Mouse (Mus musculus): Measurements from ENCODE around the gene Ctsd. TPM values are rescaled to one million over a fixed set of nuclear protein-coding genes. Genes with fewer than 3 reads are reported as not detected.

The Ctsd gene
- polyA plus RNA-seq, 1 experiment = 921 TPM

DNA sequence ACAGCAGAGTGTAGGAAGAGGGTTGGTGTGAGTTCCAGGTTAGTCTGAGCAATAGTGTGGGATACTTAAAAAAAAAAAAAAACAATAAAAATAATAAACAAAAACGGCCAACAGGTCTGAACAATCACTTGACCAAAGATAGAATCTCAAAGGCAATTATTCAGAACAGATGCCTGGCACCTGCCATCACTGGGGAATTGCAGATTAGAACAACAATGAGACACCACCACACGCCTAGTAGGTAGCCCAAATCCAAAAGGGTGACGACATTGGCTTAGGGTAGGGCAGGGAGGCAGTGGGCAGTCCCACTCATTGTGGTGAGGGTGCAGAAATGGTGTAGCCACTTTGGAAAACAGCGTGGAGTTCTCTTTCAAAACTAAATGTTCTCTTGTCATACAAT lies 3.8 kb upstream of the Ctsd start:
- H3K4me3 ChIP-seq (replicated peaks; ENCODE audit: extremely low read depth, low read depth, low read length) = no peak overlapping the region
- WGBS = 52% methylated on average over 4 of the region's 4 CpGs
- TF ChIP-seq CTCF (IDR thresholded peaks at IDR 0.05; ENCODE audit: insufficient read depth, low read length) (no peak), POLR2A (IDR thresholded peaks at IDR 0.05; ENCODE audit: borderline replicate concordance, extremely low read depth, low read depth, low read length) (no peak)
- DNase-seq = no peak
- H3K4me1 ChIP-seq (ENCODE audit: control insufficient read depth, insufficient read depth, low read length) = peaks cover 11% of the 10 kb centered on the region

DNA sequence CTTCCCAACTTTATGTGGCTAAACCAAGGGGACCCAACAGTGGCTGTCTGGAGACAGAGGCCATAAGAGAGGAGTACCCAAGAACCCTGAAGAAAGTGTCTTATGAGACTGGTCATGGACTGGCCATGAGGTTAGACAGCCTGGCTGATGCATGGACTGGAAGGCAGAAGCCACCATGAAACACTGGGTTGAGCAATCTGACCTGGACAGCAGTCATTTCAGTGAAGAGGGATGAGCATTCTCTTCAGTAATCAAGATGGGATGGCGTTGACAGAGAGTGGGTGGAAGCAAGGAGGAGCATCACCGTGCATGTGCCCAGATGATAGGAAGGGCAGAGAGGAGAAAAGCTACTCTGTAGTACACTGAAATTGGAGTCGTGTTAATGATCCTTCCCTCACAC lies 3.3 kb upstream of the Ctsd start:
- 75% methylated on average over 3 of the region's 3 CpGs for WGBS
- TF ChIP-seq POLR2A (IDR thresholded peaks at IDR 0.05; ENCODE audit: borderline replicate concordance, extremely low read depth, low read depth, low read length) = no peak
- no peak for TF ChIP-seq CTCF (IDR thresholded peaks at IDR 0.05; ENCODE audit: insufficient read depth, low read length)
- no peak for DNase-seq
- Histone ChIP-seq H3K4me1 (ENCODE audit: control insufficient read depth, insufficient read depth, low read length) (peaks cover 14% of the 10 kb centered on the region), H3K4me3 (replicated peaks; ENCODE audit: extremely low read depth, low read depth, low read length) (no peak overlapping the region)

DNA sequence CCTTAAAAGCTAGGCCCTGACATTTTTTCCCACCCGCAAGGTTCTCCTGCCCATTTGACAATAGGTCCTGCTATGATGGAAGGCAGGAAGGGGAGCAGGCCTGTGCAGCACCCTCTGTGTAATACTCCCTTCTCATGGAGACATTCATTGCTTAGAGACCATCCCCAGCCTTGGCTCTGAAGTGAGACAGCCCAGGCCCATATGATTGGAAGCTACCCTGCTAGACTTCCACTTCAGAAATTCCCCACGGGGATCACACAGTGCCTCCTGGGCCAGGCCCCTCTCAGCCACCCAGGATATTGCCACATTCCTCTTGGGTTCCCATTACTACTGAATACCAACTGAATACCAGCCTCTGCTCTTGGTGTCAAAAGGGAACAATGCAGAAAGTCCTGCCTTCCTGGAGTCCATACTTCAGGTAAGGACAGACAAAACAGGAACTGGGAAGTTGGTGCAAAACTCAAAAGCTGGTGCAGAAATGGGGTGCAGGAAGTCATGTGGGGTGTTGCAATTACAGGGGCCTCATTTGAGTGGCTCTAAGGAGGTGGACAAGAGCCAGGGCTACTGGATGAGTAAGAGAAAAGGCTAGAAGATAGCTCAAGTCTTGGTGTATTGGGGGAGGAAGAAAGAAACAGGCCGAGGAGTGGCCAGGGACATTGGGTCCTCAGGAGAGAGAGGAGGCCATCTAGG lies 2.3 kb upstream of the Ctsd start:
- H3K4me3 ChIP-seq (replicated peaks; ENCODE audit: extremely low read depth, low read depth, low read length) = no peak overlapping the region
- no peak for TF ChIP-seq CTCF (IDR thresholded peaks at IDR 0.05; ENCODE audit: insufficient read depth, low read length)
- TF ChIP-seq POLR2A (IDR thresholded peaks at IDR 0.05; ENCODE audit: borderline replicate concordance, extremely low read depth, low read depth, low read length) = no peak
- DNase-seq = no peak
- peaks cover 19% of the 10 kb centered on the region for H3K4me1 ChIP-seq (ENCODE audit: control insufficient read depth, insufficient read depth, low read length)
- 81% methylated on average over 3 of the region's 3 CpGs for WGBS

DNA sequence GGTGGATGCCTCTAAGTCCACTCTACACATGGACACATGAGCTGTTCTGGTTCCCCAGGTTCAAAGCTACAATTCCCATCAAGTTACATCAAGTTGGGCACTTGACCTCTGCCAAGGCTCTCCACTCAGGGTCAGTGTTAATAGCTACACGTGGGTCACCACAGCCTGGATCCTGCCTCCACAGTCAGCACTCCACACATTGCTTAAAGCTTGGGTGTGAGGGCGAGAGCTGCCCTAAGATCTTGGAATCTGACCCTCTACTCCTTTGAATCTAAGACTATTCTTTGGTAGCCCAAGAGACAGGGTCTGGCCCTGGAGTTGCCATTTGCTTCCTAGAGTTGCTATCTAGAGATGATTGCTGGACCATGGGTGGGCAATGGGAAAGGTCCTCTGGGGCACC lies 902 bp upstream of the Ctsd start:
- WGBS = 93% methylated on average over 2 of the region's 2 CpGs
- no peak for DNase-seq
- TF ChIP-seq POLR2A (IDR thresholded peaks at IDR 0.05; ENCODE audit: borderline replicate concordance, extremely low read depth, low read depth, low read length) (no peak), CTCF (IDR thresholded peaks at IDR 0.05; ENCODE audit: insufficient read depth, low read length) (no peak)

DNA sequence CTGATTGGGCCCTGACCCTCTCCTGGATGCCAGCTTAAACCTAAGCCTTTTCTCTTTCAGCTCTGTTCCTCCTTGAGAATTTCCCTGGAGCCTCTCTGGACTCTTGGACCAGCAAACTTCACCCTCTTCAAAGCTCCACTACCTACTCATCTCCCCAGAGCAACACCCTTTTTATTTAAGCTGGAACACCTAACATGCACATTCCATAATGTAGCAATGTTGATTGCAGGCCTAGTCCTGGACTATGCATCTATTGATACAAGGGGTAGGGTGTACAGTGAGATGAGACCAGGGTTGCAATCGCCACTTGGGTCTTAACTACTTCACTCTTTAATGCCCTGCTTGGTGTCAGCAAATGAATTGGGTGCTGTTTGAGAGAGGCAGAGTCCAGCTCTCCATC lies 360 bp upstream of the Ctsd start:
- peak overlapping the region; percentile 45 for H3K4me3 ChIP-seq (replicated peaks; ENCODE audit: extremely low read depth, low read depth, low read length)
- 88% methylated on average over 1 of the region's 1 CpGs for WGBS
- no peak for TF ChIP-seq CTCF (IDR thresholded peaks at IDR 0.05; ENCODE audit: insufficient read depth, low read length)
- no peak for TF ChIP-seq POLR2A (IDR thresholded peaks at IDR 0.05; ENCODE audit: borderline replicate concordance, extremely low read depth, low read depth, low read length)
- peaks cover 9% of the 10 kb centered on the region for H3K4me1 ChIP-seq (ENCODE audit: control insufficient read depth, insufficient read depth, low read length)
- no peak for DNase-seq

More for the DNA sequence above, 902 bp upstream of the Ctsd start:
- H3K4me3 ChIP-seq (replicated peaks; ENCODE audit: extremely low read depth, low read depth, low read length) = no peak overlapping the region
- H3K4me1 ChIP-seq (ENCODE audit: control insufficient read depth, insufficient read depth, low read length) = peaks cover 12% of the 10 kb centered on the region

DNA sequence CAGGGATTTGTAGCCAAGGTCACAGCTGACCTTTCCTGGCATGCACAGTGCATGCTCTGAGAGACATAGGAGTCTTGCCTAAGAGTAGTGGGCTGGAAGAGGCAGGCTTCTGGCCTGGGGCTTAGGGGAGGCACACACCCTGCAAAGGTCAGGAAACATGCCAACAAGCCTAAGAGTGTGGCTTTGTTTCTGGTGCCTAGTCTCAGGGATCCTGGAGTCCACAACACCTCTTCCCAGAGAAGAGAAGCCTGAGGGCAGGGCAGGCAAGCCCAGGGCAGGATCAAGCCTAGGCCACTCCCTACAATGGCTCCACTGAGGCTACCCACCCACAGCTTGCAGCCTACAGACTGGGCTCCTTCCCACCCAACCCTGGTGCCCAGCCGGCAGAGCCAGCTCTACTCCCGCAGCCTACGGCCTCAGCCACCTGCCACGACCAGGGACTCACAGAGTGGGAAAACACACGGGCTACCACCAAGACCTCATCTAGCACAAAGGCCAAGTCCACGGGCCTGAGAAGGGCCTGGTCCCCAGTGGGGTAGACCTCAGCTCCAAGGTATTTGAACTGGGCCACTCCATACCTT lies 1.1 kb downstream of the Ctsd start:
- Histone ChIP-seq H3K4me3 (replicated peaks; ENCODE audit: extremely low read depth, low read depth, low read length) (peak overlapping the region; percentile 94), H3K4me1 (ENCODE audit: control insufficient read depth, insufficient read depth, low read length) (peaks cover 9% of the 10 kb centered on the region)
- TF ChIP-seq POLR2A (IDR thresholded peaks at IDR 0.05; ENCODE audit: borderline replicate concordance, extremely low read depth, low read depth, low read length) (no peak), CTCF (IDR thresholded peaks at IDR 0.05; ENCODE audit: insufficient read depth, low read length) (no peak)
- 22% methylated on average over 6 of the region's 6 CpGs for WGBS
- DNase-seq = no peak

DNA sequence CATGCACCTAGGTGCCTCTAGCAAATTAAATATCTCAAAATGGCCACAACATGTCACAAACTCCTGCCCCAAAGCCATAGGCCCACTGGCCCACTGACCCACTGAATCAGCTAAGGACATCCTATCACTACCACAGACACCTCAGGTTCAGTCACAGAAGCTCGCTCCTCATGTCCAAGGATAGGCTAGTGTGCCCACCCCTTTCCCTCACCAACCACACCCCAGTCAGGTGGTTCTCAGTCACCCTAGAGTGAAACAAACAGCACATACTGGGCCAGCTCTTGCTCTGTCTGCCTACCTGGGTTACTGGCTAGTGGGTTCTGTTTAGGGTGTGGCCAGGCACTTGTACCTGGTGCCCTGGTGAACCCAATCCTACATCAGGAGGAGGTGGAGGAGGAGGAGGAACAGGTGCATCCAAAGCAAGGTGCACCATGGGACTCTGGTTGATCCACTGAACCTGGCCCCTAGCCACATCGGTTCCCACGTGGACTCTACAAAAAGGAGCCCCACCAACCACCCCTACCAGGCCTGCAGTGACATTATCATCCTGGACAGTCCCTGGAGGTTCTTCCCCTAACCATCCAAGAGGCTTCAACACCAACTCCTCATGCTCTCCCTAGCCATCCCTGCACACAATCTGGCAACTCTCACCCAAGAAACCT lies 2.0 kb downstream of the Ctsd start:
- 68% methylated on average over 3 of the region's 3 CpGs for WGBS
- H3K4me3 ChIP-seq (replicated peaks; ENCODE audit: extremely low read depth, low read depth, low read length) = peak overlapping the region; percentile 21
- DNase-seq = no peak
- no peak for TF ChIP-seq CTCF (IDR thresholded peaks at IDR 0.05; ENCODE audit: insufficient read depth, low read length)
- TF ChIP-seq POLR2A (IDR thresholded peaks at IDR 0.05; ENCODE audit: borderline replicate concordance, extremely low read depth, low read depth, low read length) = no peak
- peaks cover 9% of the 10 kb centered on the region for H3K4me1 ChIP-seq (ENCODE audit: control insufficient read depth, insufficient read depth, low read length)

DNA sequence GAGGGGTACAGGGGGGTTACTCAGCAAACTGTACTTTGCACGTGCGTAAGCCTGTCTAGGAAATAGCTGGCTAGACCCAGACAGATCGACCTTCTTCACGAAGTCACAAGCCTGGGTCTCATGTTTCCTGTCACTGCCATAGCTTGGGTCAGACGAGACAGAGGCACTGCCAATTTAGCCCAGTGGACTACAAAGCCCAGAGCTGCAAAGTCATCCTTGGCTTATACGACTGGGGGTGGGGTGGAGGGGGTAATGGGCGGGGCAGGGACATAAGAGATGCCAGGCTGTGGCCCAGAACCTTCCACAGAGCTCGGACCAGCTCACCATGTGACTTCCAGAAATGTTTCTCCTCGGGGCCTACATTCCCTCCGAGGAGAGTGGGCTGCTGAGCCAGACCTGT lies 3.5 kb downstream of the Ctsd start:
- 65% methylated on average over 10 of the region's 10 CpGs for WGBS

DNA sequence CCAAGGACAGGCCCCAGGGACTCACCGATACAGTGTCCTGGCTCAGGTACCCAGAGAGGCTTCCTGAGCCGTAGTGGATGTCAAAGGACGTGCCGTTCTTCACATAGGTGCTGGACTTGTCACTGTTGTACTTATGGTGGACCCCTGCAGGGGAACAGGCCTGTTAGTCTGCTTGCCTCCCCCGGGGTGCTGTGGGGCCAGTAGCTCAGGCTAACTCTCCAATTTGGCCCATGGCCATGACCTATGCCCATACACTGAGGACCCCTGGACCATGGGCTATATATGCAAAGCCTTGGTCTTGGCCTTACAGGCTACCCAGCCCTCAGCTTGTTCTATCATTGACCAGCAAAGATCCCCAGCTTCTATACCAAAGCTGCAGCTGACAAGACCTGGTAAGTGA lies 5.3 kb downstream of the Ctsd start, which contains the start of gene Gm49369:
Gene Gm49369 (minus strand): TSS at position 101 of the 400 bp plus-strand sequence.
- peaks cover 9% of the 10 kb centered on the region for H3K4me1 ChIP-seq (ENCODE audit: control insufficient read depth, insufficient read depth, low read length)
- 98% methylated on average over 5 of the region's 5 CpGs for WGBS
- DNase-seq = no peak
- no peak within 1 kb of the TSS for H3K4me3 ChIP-seq (replicated peaks; ENCODE audit: extremely low read depth, low read depth, low read length)
- TF ChIP-seq CTCF (IDR thresholded peaks at IDR 0.05; ENCODE audit: insufficient read depth, low read length) (no peak), POLR2A (IDR thresholded peaks at IDR 0.05; ENCODE audit: borderline replicate concordance, extremely low read depth, low read depth, low read length) (no peak)

More for the DNA sequence above, 3.5 kb downstream of the Ctsd start:
- Histone ChIP-seq H3K4me1 (ENCODE audit: control insufficient read depth, insufficient read depth, low read length) (peaks cover 9% of the 10 kb centered on the region), H3K4me3 (replicated peaks; ENCODE audit: extremely low read depth, low read depth, low read length) (no peak overlapping the region)
- TF ChIP-seq POLR2A (IDR thresholded peaks at IDR 0.05; ENCODE audit: borderline replicate concordance, extremely low read depth, low read depth, low read length) = no peak
- no peak for TF ChIP-seq CTCF (IDR thresholded peaks at IDR 0.05; ENCODE audit: insufficient read depth, low read length)
- no peak for DNase-seq
